Mouse (Mus musculus) midbrain, embryonic 12.5 days (tissue): ENCODE data around the gene Cd200r1. TPM values are rescaled to one million over a fixed set of nuclear protein-coding genes. Genes with fewer than 3 reads are reported as not detected.
"Not testable (repeated sequence)": the region's sequence is repeated elsewhere in the genome, so short reads cannot be mapped to it uniquely, and the experiment has no call there.

Experiments used
- ATAC-seq: fragments of 200-750 bp; cut with Nextera tagmentation; 2 replicates; pipeline ENCODE4 v1.8.0; 2017; ENCODE audit warnings: low read depth, moderate TSS enrichment, moderate library complexity; ENCODE audit not compliant: low FRiP score
- H3K27ac ChIP-seq: fragments of 300-500 bp; sonication (generic); replicated peaks from 2 replicates; pipeline ENCODE4 v1.5.1; 2016; ENCODE audit warnings: mild to moderate bottlenecking
- H3K27me3 ChIP-seq: fragments of 300-500 bp; sonication (generic); 2 replicates; pipeline ENCODE4 v1.6.1; 2016; ENCODE audit warnings: mild to moderate bottlenecking
- H3K36me3 ChIP-seq: fragments of 300-500 bp; sonication (generic); 2 replicates; pipeline ENCODE4 v1.6.1; 2016
- H3K4me1 ChIP-seq: fragments of 300-500 bp; sonication (generic); 2 replicates; pipeline ENCODE4 v1.6.1; 2016
- H3K4me2 ChIP-seq: fragments of 300-500 bp; sonication (generic); replicated peaks from 2 replicates; pipeline ENCODE4 v1.6.1; 2016; ENCODE audit warnings: mild to moderate bottlenecking, moderate library complexity
- H3K4me3 ChIP-seq: fragments of 300-500 bp; sonication (generic); 2 replicates; pipeline ENCODE4 v1.5.1; 2016; ENCODE audit warnings: mild to moderate bottlenecking
- H3K9ac ChIP-seq: fragments of 300-500 bp; sonication (generic); replicated peaks from 2 replicates; pipeline ENCODE4 v1.6.1; 2016; ENCODE audit warnings: mild to moderate bottlenecking, moderate library complexity
- H3K9me3 ChIP-seq: fragments of 300-500 bp; sonication (generic); 2 replicates; pipeline ENCODE4 v1.6.1; 2016; ENCODE audit warnings: mild to moderate bottlenecking
- WGBS: fragments of 180-500 bp; shearing (Covaris S2); methylation state at CpG from one replicate; pipeline ENCODE4 v1.1.7; 2016; 5-methylcytosine and 5-hydroxymethylcytosine counted together
- polyA plus RNA-seq: library from polyadenylated mRNA; unstranded; fragments of >200 nt; fragmentation: Nextera tagmentation; extraction: Ambion mirVana; gene quantifications from 2 replicates; pipeline ENCODE4 v1.2.1, GENCODE M21; 2016

Cd200r1 gene
- polyA plus RNA-seq, 1 experiment from 2014 or later, result 0.64 TPM

GRCm38 (mm10) chr16:44818010-44818409 is 52.5 kb downstream of the Cd200r1 start:
- no peaks in the 10 kb centered on the region for H3K36me3 ChIP-seq
- 34% methylated on average over 1 of the region's 1 CpGs for WGBS
- no peak overlapping the region for H3K27ac ChIP-seq
- no peaks in the 10 kb centered on the region for H3K9me3 ChIP-seq
- no peak overlapping the region for H3K4me2 ChIP-seq
- no peaks in the 10 kb centered on the region for H3K4me1 ChIP-seq
- H3K9ac ChIP-seq, result no peak overlapping the region
- ATAC-seq, result no peak
- H3K27me3 ChIP-seq, result no peaks in the 10 kb centered on the region
- no peak overlapping the region for H3K4me3 ChIP-seq

- no peaks in the 10 kb centered on the region for H3K36me3 ChIP-seq
- H3K9ac ChIP-seq, result no peak overlapping the region
- H3K27ac ChIP-seq, result no peak overlapping the region
- no peak overlapping the region for H3K4me2 ChIP-seq
- no peaks in the 10 kb centered on the region for H3K9me3 ChIP-seq
- no peak overlapping the region for H3K4me3 ChIP-seq
- 80% methylated on average over 4 of the region's 4 CpGs for WGBS
- no peaks in the 10 kb centered on the region for H3K27me3 ChIP-seq
- ATAC-seq, result no peak
- H3K4me1 ChIP-seq, result no peaks in the 10 kb centered on the region
Measured at GRCm38 (mm10) chr16:44820545-44820944, 55.0 kb downstream of the Cd200r1 start.

- H3K9ac ChIP-seq, result no peak overlapping the region
- H3K9me3 ChIP-seq, result no peaks in the 10 kb centered on the region
- no peak for ATAC-seq
- H3K36me3 ChIP-seq, result no peaks in the 10 kb centered on the region
- H3K27ac ChIP-seq, result no peak overlapping the region
- H3K27me3 ChIP-seq, result no peaks in the 10 kb centered on the region
- no peaks in the 10 kb centered on the region for H3K4me1 ChIP-seq
- H3K4me3 ChIP-seq, result no peak overlapping the region
- 83% methylated on average over 3 of the region's 3 CpGs for WGBS
- H3K4me2 ChIP-seq, result no peak overlapping the region
Measured at GRCm38 (mm10) chr16:44832286-44832685, 66.8 kb downstream of the Cd200r1 start.

- not testable (repeated sequence) for H3K4me3 ChIP-seq, H3K27me3 ChIP-seq, ATAC-seq, H3K27ac ChIP-seq, H3K4me2 ChIP-seq, H3K9ac ChIP-seq, H3K36me3 ChIP-seq, H3K9me3 ChIP-seq, H3K4me1 ChIP-seq
- WGBS, result 47% methylated on average over 2 of the region's 2 CpGs
Measured at GRCm38 (mm10) chr16:44833189-44833588, 67.7 kb downstream of the Cd200r1 start.

Other genes with a start within 250 kb of the Cd200r1 start
- 52.4 and 67.7 TPM in 2 replicates for gene Boc, start 206.8 kb upstream of the Cd200r1 start, polyA plus RNA-seq
- gene Nepro, start 41.4 kb upstream of the Cd200r1 start, polyA plus RNA-seq, result 9.5 and 9.9 TPM in 2 replicates
- gene Gtpbp8, start 19.4 kb upstream of the Cd200r1 start, polyA plus RNA-seq, result 37.9 and 40.1 TPM in 2 replicates
- 0.17 TPM in 1 of 2 replicates, not detected in the other for gene Cd200r4, start 46.0 kb downstream of the Cd200r1 start, polyA plus RNA-seq
- gene Cd200r2, start 101.4 kb downstream of the Cd200r1 start, polyA plus RNA-seq, result not detected in 2 replicates
- not detected in 2 replicates for gene Cd200r3, start 177.9 kb downstream of the Cd200r1 start, polyA plus RNA-seq